8 mouse cellular contexts compared by ENCODE assay signal in genomic region chr2:142838118-142838517, GRCm38 (mm10).
DNase-seq lines count a peak whose midpoint lies in the region; ATAC-seq lines count a peak whose summit lies in the region.
"Had no signal": no experiment of that assay in that cellular context is flagged by ENCODE, and none has a peak within 500 bp of the region (broad histone marks: within the 10 kb centered on the region; RNA-seq: fewer than 3 reads in every experiment).

No protein-coding gene starts in this region.

- no peak overlapping the region for H3K9ac ChIP-seq in limb, embryonic 12.5 days (replicated peaks)
- no peak overlapping the region for H3K9ac ChIP-seq in heart, embryonic 11.5 days (ENCODE audit: low read depth, low read length)
- H3K9ac ChIP-seq: limb, embryonic 15.5 days had no signal

- H3K27me3 ChIP-seq in limb, embryonic 12.5 days, result no peaks in the 10 kb centered on the region
- H3K27me3 ChIP-seq in limb, embryonic 10.5 days (ENCODE audit: low read depth, poor library complexity, severe bottlenecking), result no peaks in the 10 kb centered on the region
- no peaks in the 10 kb centered on the region for H3K27me3 ChIP-seq in heart, embryonic 11.5 days (ENCODE audit: control insufficient read depth, insufficient read depth, low read length)
- H3K27me3 ChIP-seq: limb, embryonic 15.5 days had no signal

- H3K4me1 ChIP-seq in limb, embryonic 12.5 days (replicated peaks), result peaks cover 6% of the 10 kb centered on the region
- no peaks in the 10 kb centered on the region for H3K4me1 ChIP-seq in limb, embryonic 10.5 days
- no peaks in the 10 kb centered on the region for H3K4me1 ChIP-seq in heart, embryonic 11.5 days (ENCODE audit: control insufficient read depth, insufficient read depth, low read length)
- H3K4me1 ChIP-seq: limb, embryonic 15.5 days had no signal

- no peak for ATAC-seq in limb, embryonic 12.5 days (ENCODE audit: insufficient number of reproducible peaks, insufficient read depth, low FRiP score, low TSS enrichment, low read depth)
- ATAC-seq in heart, embryonic 11.5 days (replicated peaks; ENCODE audit: insufficient number of reproducible peaks, low FRiP score, low TSS enrichment), result no peak

- no peak overlapping the region for H3K4me2 ChIP-seq in limb, embryonic 12.5 days
- no peak overlapping the region for H3K4me2 ChIP-seq in heart, embryonic 11.5 days
- H3K4me2 ChIP-seq: limb, embryonic 15.5 days had no signal

- H3K36me3 ChIP-seq in limb, embryonic 12.5 days, result no peaks in the 10 kb centered on the region
- H3K36me3 ChIP-seq in limb, embryonic 10.5 days, result no peaks in the 10 kb centered on the region; the same call in 1 of the 2 replicates
- H3K36me3 ChIP-seq in heart, embryonic 11.5 days (ENCODE audit: control insufficient read depth, insufficient read depth, low read length), result no peaks in the 10 kb centered on the region
- H3K36me3 ChIP-seq: limb, embryonic 15.5 days had no signal

- 49% methylated on average over 1 of the region's 1 CpGs for WGBS in limb, embryonic 12.5 days
- WGBS in limb, embryonic 10.5 days, result 68% methylated on average over 1 of the region's 1 CpGs
- WGBS in heart, embryonic 11.5 days (ENCODE audit: insufficient replicate concordance), result 39% methylated on average over 1 of the region's 1 CpGs

- peak overlapping the region; percentile 56; the same call in 1 of the 2 replicates for H3K27ac ChIP-seq in limb, embryonic 12.5 days
- no peak overlapping the region for H3K27ac ChIP-seq in limb, embryonic 10.5 days
- peak overlapping the region; percentile 10; the same call in 1 of the 2 replicates for H3K27ac ChIP-seq in heart, embryonic 11.5 days (ENCODE audit: low read depth, low read length)
- H3K27ac ChIP-seq: limb, embryonic 15.5 days had no signal

- H3K4me3 ChIP-seq in limb, embryonic 12.5 days (replicated peaks), result no peak overlapping the region
- H3K4me3 ChIP-seq in limb, embryonic 10.5 days, result no peak overlapping the region
- H3K4me3 ChIP-seq in heart, embryonic 11.5 days (ENCODE audit: low read depth, low read length), result no peak overlapping the region
- H3K4me3 ChIP-seq: limb, embryonic 15.5 days had no signal

- H3K9me3 ChIP-seq in limb, embryonic 12.5 days, result no peaks in the 10 kb centered on the region
- no peaks in the 10 kb centered on the region for H3K9me3 ChIP-seq in limb, embryonic 10.5 days (replicated peaks)
- no peaks in the 10 kb centered on the region for H3K9me3 ChIP-seq in heart, embryonic 11.5 days (replicated peaks; ENCODE audit: control insufficient read depth, low read length)
- H3K9me3 ChIP-seq: limb, embryonic 15.5 days had no signal

- no peak for DNase-seq in limb, embryonic 10.5 days (ENCODE audit: low spot score)
- DNase-seq in kidney, postnatal 14 days, result peak; percentile 68
- DNase-seq in skeletal muscle tissue, adult 2 months (ENCODE audit: low read depth, low spot score), result peak; percentile 16
- DNase-seq in retina, embryonic 14.5 days (ENCODE audit: low spot score), result no peak
- DNase-seq in testis, postnatal 14 days (ENCODE audit: low spot score), result no peak

Comparison
In these comparisons a context has a peak if more than half of its experiments do, and no peak if none do; other contexts are left out.
1. DNase-seq: peak in kidney, postnatal 14 days (single experiment) and skeletal muscle tissue, adult 2 months (single experiment); none in limb, embryonic 10.5 days (single experiment), retina, embryonic 14.5 days (single experiment) and testis, postnatal 14 days (single experiment).